Mouse (Mus musculus) CH12.LX (cell line): ENCODE results near the gene Gzmb. TPM values are rescaled to one million over a fixed set of nuclear protein-coding genes. Genes with fewer than 3 reads are reported as not detected.

Experiments
- DNase-seq: peaks from one replicate; pipeline ENCODE4 v3.0.0-alpha.2; 2013; ENCODE audit errors: extremely low read depth
- H3K27ac ChIP-seq: 2 replicates; pipeline ENCODE4 v1.5.1; 2012; ENCODE audit warnings: low read depth, mild to moderate bottlenecking, control low read depth, moderate library complexity; ENCODE audit not compliant: insufficient read depth
- H3K27me3 ChIP-seq: replicated peaks from 2 replicates; pipeline ENCODE3; 2012; ENCODE audit warnings: inconsistent platforms
- H3K36me3 ChIP-seq, 2 experiments: replicated peaks in 1 of 2; 2 replicates each; pipeline versions ENCODE3 to v1.6.1; 2012; ENCODE audit warnings: inconsistent platforms in 1 of 2, low read length in 1 of 2, mild to moderate bottlenecking in 1 of 2, mixed read lengths in 1 of 2, moderate library complexity in 1 of 2; ENCODE audit not compliant: control insufficient read depth in 1 of 2, insufficient read depth in 1 of 2
- H3K4me1 ChIP-seq, 2 experiments: 2 replicates each; pipeline ENCODE4 v1.6.1; 2012; ENCODE audit warnings: inconsistent platforms in 1 of 2, moderate library complexity in 1 of 2; ENCODE audit not compliant: insufficient read depth in 2 of 2, control insufficient read depth in 1 of 2
- H3K4me2 ChIP-seq: 2 replicates; pipeline ENCODE4 v1.6.1; 2012; ENCODE audit warnings: low read depth, mild to moderate bottlenecking, control low read depth; ENCODE audit not compliant: poor library complexity, insufficient read depth, severe bottlenecking
- H3K4me3 ChIP-seq, 3 experiments: fragments of 150-350 bp in 1 of 3; sonication (generic) in 1 of 3; replicated peaks in 1 of 3; 2 replicates each; pipeline versions ENCODE3 to v1.5.1; 2011 to 2012; ENCODE audit warnings: low read depth in 2 of 3, low read length in 2 of 3, mild to moderate bottlenecking in 2 of 3, moderate library complexity in 2 of 3, control low read depth in 1 of 3, improper control_type of control experiment in 1 of 3, inconsistent platforms in 1 of 3, mixed read lengths in 1 of 3; ENCODE audit not compliant: poor library complexity in 1 of 3
- H3K79me2 ChIP-seq: replicated peaks from 2 replicates; pipeline ENCODE4 v1.6.1; 2012; ENCODE audit warnings: mild to moderate bottlenecking, moderate library complexity; ENCODE audit not compliant: control insufficient read depth, poor library complexity, insufficient read depth, severe bottlenecking; ENCODE audit errors: extremely low read depth
- H3K9ac ChIP-seq: 2 replicates; pipeline ENCODE4 v1.6.1; 2012; ENCODE audit warnings: low read depth, mild to moderate bottlenecking, control low read depth, moderate library complexity; ENCODE audit not compliant: insufficient read depth
- H3K9me3 ChIP-seq: replicated peaks from 2 replicates; pipeline ENCODE3; 2012; ENCODE audit warnings: low read length, inconsistent platforms, mixed read lengths
- BHLHE40 ChIP-seq: IDR thresholded peaks from 2 replicates; pipeline ENCODE4 v1.6.1; 2011; ENCODE audit warnings: mild to moderate bottlenecking, low read depth, low read length, improper control_type of control experiment
- CHD1 ChIP-seq: IDR thresholded peaks from 2 replicates; pipeline ENCODE4 v1.6.1; 2012; ENCODE audit warnings: low read depth, low read length, improper control_type of control experiment, inconsistent platforms
- ELF1 ChIP-seq: IDR thresholded peaks from 2 replicates; pipeline ENCODE4 v1.6.1; 2014; ENCODE audit warnings: low read depth, mild to moderate bottlenecking, inconsistent platforms, low read length, improper control_type of control experiment
- JUND ChIP-seq: conservative IDR thresholded peaks from 2 replicates; pipeline ENCODE4 v1.6.1; 2011; ENCODE audit warnings: low read depth, low read length, improper control_type of control experiment
- MEF2A ChIP-seq: IDR thresholded peaks from 2 replicates; pipeline ENCODE4 v1.6.1; 2014; ENCODE audit warnings: low read depth, mild to moderate bottlenecking, inconsistent platforms, low read length, improper control_type of control experiment, borderline replicate concordance
- RAD21 ChIP-seq: IDR thresholded peaks from 2 replicates; pipeline ENCODE4 v1.6.1; 2011; ENCODE audit warnings: low read depth, mild to moderate bottlenecking, low read length, improper control_type of control experiment, moderate library complexity
- SMC3 ChIP-seq: IDR thresholded peaks from 2 replicates; pipeline ENCODE4 v1.6.1; 2011; ENCODE audit warnings: low read depth, low read length, improper control_type of control experiment
- TBP ChIP-seq: conservative IDR thresholded peaks from 2 replicates; pipeline ENCODE4 v1.6.1; 2011; ENCODE audit warnings: low read depth, low read length, improper control_type of control experiment
- TCF12 ChIP-seq: IDR thresholded peaks from 2 replicates; pipeline ENCODE4 v1.6.1; 2014; ENCODE audit warnings: low read depth, mild to moderate bottlenecking, inconsistent platforms, low read length, improper control_type of control experiment
- USF1 ChIP-seq: IDR thresholded peaks from 2 replicates; pipeline ENCODE4 v1.6.1; 2014; ENCODE audit warnings: low read depth, mild to moderate bottlenecking, inconsistent platforms, low read length, improper control_type of control experiment
- ZKSCAN1 ChIP-seq: IDR thresholded peaks from 2 replicates; pipeline ENCODE4 v1.6.1; 2012; ENCODE audit warnings: low read depth, inconsistent platforms, low read length, improper control_type of control experiment, borderline replicate concordance
- ZMIZ1 ChIP-seq: IDR thresholded peaks from 2 replicates; pipeline ENCODE4 v1.6.1; 2012; ENCODE audit warnings: low read depth, mild to moderate bottlenecking, inconsistent platforms, low read length, improper control_type of control experiment
- ZNF384 ChIP-seq: IDR thresholded peaks from 2 replicates; pipeline ENCODE4 v1.6.1; 2012; ENCODE audit warnings: low read depth, low read length, improper control_type of control experiment, inconsistent platforms
- dilution Hi-C: fragments of 300-500 bp; cut with MboI; formaldehyde crosslinking; loops from 2 replicates; pipeline ENCODE4 v1.14.3; 2020; ENCODE audit warnings: low sequenced_read_pairs; ENCODE audit not compliant: extremely low pct_unique_long_range_greater_than_20kb, extremely low pct_ligation_motif_present
- in situ Hi-C: fragments of 300-500 bp; cut with MboI; formaldehyde crosslinking; loops from 3 replicates; pipeline ENCODE4 v1.14.3; 2019; ENCODE audit warnings: low sequenced_read_pairs, low pct_ligation_motif_present, low pct_unique_long_range_greater_than_20kb, mixed read lengths
- polyA plus RNA-seq: library from polyadenylated mRNA; unstranded; fragments of >175 nt; gene quantifications from 2 replicates; pipeline ENCODE4 v1.2.1, GENCODE M21; 2012; ENCODE audit warnings: low read depth; ENCODE audit not compliant: insufficient read length
- total RNA-seq, 2 experiments: library from RNA; depleted of rRNA; stranded (reverse); fragments of 300-350 nt in 1 of 2; fragments of >200 nt in 1 of 2; gene quantifications; 2 replicates each; pipeline ENCODE4 v1.2.3; 2012 to 2014

Gene Gzmb
- total and polyA plus RNA-seq, 3 experiments = not detected

GRCm38 (mm10) chr14:56288651-56289050 lies 26.6 kb upstream of the Gzmb start:
- Histone ChIP-seq H3K4me2 (no peak overlapping the region), H3K36me3 (no peaks in the 10 kb centered on the region), H3K4me3 (no peak overlapping the region), H3K9ac (no peak overlapping the region), H3K27ac (no peak overlapping the region)
- dilution Hi-C loops = no loop called here
- DNase-seq = no peak
- no peak for TF ChIP-seq ZMIZ1
- no peak for TF ChIP-seq JUND
- TF ChIP-seq TBP = no peak
- no peak for TF ChIP-seq ZNF384
- TF ChIP-seq ZKSCAN1 = no peak
- no peak for TF ChIP-seq MEF2A
- TF ChIP-seq CHD1 = no peak
- TF ChIP-seq, all 38 proteins: peak for 0
- Histone ChIP-seq H3K4me1 (peaks cover 0 to 8% of the 10 kb centered on the region in 2 experiments; a peak in 1 of 4 replicates), H3K79me2 (no peaks in the 10 kb centered on the region), H3K27me3 (no peaks in the 10 kb centered on the region), H3K9me3 (no peaks in the 10 kb centered on the region)
- in situ Hi-C loops = no loop called here

GRCm38 (mm10) chr14:56287806-56288205 lies 25.7 kb upstream of the Gzmb start:
- H3K9me3 ChIP-seq = no peaks in the 10 kb centered on the region
- no peaks in the 10 kb centered on the region for H3K79me2 ChIP-seq
- H3K36me3 ChIP-seq = no peaks in the 10 kb centered on the region
- no peak for TF ChIP-seq SMC3
- TF ChIP-seq ELF1 = no peak
- TF ChIP-seq RAD21 = no peak
- TF ChIP-seq BHLHE40 = no peak
- no peak for TF ChIP-seq TCF12
- TF ChIP-seq USF1 = no peak
- TF ChIP-seq ZKSCAN1 = no peak
- H3K4me1 ChIP-seq = peaks cover 0 to 10% of the 10 kb centered on the region in 2 experiments; a peak in 1 of 4 replicates
- no peak overlapping the region for H3K27ac ChIP-seq
- H3K4me3 ChIP-seq = no peak overlapping the region
- no peak overlapping the region for H3K9ac ChIP-seq
- H3K27me3 ChIP-seq = no peaks in the 10 kb centered on the region
- no peak overlapping the region for H3K4me2 ChIP-seq
- no peak for DNase-seq
- dilution Hi-C loops (no loop called here), in situ Hi-C loops (no loop called here)
